22 mouse cellular contexts compared by ENCODE assay signal in the genomic region with DNA sequence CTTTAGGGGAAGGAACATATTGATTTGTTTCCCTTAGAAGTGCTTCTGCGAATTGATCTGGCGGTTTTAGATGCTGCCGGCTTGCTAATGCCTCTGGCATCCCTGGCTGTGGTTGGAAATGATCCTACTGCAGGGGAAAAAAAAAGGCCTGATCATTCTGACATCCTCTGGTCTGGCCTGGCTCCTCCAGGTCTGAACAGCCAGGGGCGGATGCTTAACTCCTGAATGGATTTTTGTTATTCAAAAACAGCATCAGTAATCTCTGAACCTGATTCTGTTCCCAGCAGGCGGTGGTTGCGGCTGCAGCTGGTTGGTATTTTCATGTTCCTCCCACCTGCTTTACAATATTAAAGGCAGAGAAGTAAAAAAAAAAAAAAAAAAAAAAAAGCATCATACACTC. TPM values are rescaled to one million over a fixed set of nuclear protein-coding genes. Genes with fewer than 3 reads are reported as not detected.
"Had no signal": no experiment of that assay in that cellular context is flagged by ENCODE, and none has a peak within 500 bp of the region (broad histone marks: within the 10 kb centered on the region; RNA-seq: fewer than 3 reads in every experiment).

No protein-coding gene starts in this region.

- H3K4me2 ChIP-seq: lung, embryonic 15.5 days; midbrain, embryonic 12.5 days; midbrain, embryonic 15.5 days; neural tube, embryonic 12.5 days had no signal

- ATAC-seq: liver, postnatal 0 days; lung, postnatal 0 days; midbrain, embryonic 15.5 days had no signal

- H3K4me1 ChIP-seq: lung, embryonic 15.5 days; megakaryocyte, embryonic 14.5 days; midbrain, embryonic 12.5 days; midbrain, embryonic 15.5 days had no signal

- H3K9me3 ChIP-seq: midbrain, embryonic 12.5 days; midbrain, embryonic 15.5 days had no signal

- DNase-seq: liver, postnatal 0 days; lung, adult 2 months; lung, postnatal 14 days; lung, postnatal 36 days; retina, postnatal 1 day; right cerebral cortex, adult 18-20 months; right cerebral cortex, postnatal 25 days; right cerebral cortex, postnatal 4 days; spleen, adult 18-20 months; thymus, adult 18-20 months; thymus, postnatal 14 days; thymus, postnatal 36 days had no signal

- H3K36me3 ChIP-seq: lung, embryonic 15.5 days; midbrain, embryonic 12.5 days; midbrain, embryonic 15.5 days; neural tube, embryonic 12.5 days had no signal

- H3K27me3 ChIP-seq: midbrain, embryonic 15.5 days had no signal

- H3K9ac ChIP-seq: liver, postnatal 0 days; lung, embryonic 15.5 days; midbrain, embryonic 12.5 days; midbrain, embryonic 15.5 days; neural tube, embryonic 12.5 days had no signal

- H3K27ac ChIP-seq: lung, embryonic 15.5 days; macrophage; midbrain, embryonic 12.5 days; midbrain, embryonic 15.5 days; neural tube, embryonic 12.5 days had no signal

- H3K4me3 ChIP-seq: lung, embryonic 15.5 days; megakaryocyte, embryonic 14.5 days; midbrain, embryonic 12.5 days; midbrain, embryonic 15.5 days; neural tube, embryonic 12.5 days had no signal

RNA-seq across cellular contexts. Expression of a gene that starts 16.0 kb away (rescaled TPM):
- total RNA-seq: megakaryocyte progenitor cell, adult 5-6 weeks; monocyte, adult 5-6 weeks had no signal
- polyA plus RNA-seq: liver, postnatal 0 days; macrophage; thymus, postnatal 0 days had no signal
